Comparison of ENCODE assay signal across 8 mouse cellular contexts in genomic region chr7:43443126-43443916, GRCm38 (mm10). TPM values are rescaled to one million over a fixed set of nuclear protein-coding genes. Genes with fewer than 3 reads are reported as not detected.
A peak's percentile ranks its signal among the peaks of the same experiment; 100 is the strongest.
DNase-seq lines count a peak whose midpoint lies in the region; ATAC-seq lines count a peak whose summit lies in the region.

No protein-coding gene starts in this region.

- H3K9ac ChIP-seq in hindbrain, embryonic 11.5 days (ENCODE audit: low read depth, low read length), result peak overlapping the region; percentile 73

- WGBS in hindbrain, embryonic 11.5 days, result 1% methylated on average over 36 of the region's 36 CpGs

- peak overlapping the region; percentile 83 for H3K4me2 ChIP-seq in hindbrain, embryonic 11.5 days (replicated peaks; ENCODE audit: low read depth, low read length)

- ATAC-seq in hindbrain, embryonic 11.5 days (ENCODE audit: low FRiP score), result peak; percentile 88

- no peaks in the 10 kb centered on the region for H3K4me1 ChIP-seq in hindbrain, embryonic 11.5 days (replicated peaks; ENCODE audit: control insufficient read depth, insufficient read depth, low read length)

- DNase-seq in NIH3T3 (ENCODE audit: low read depth), result peak; percentile 89
- DNase-seq in cerebellum, postnatal 14 days, result peak; percentile 55 to 64
- peak; percentile 54 to 66 for DNase-seq in frontal cortex, postnatal 10 days (ENCODE audit: low spot score in 2 of 2)
- peak; percentile 75 for DNase-seq in hindbrain, embryonic 11.5 days (ENCODE audit: low spot score)
- DNase-seq in layer of hippocampus, adult 9-11 months, result peak; percentile 76
- peak; percentile 93 for DNase-seq in lung, postnatal 10 days
- peak; percentile 78 for DNase-seq in ovary, postnatal 36 days (ENCODE audit: low spot score)
- DNase-seq in thymus, postnatal 14 days, result peak; percentile 84

- H3K9me3 ChIP-seq in hindbrain, embryonic 11.5 days (ENCODE audit: control insufficient read depth, low read length), result no peaks in the 10 kb centered on the region

- H3K4me3 ChIP-seq in hindbrain, embryonic 11.5 days (ENCODE audit: low read depth, low read length), result peak overlapping the region; percentile 54

- no peaks in the 10 kb centered on the region for H3K27me3 ChIP-seq in hindbrain, embryonic 11.5 days (ENCODE audit: control insufficient read depth, insufficient read depth, low read length)

- H3K27ac ChIP-seq in hindbrain, embryonic 11.5 days (ENCODE audit: low read depth, low read length), result peak overlapping the region; percentile 76

- H3K36me3 ChIP-seq in hindbrain, embryonic 11.5 days (ENCODE audit: control insufficient read depth, insufficient read depth, low read length), result no peaks in the 10 kb centered on the region

RNA-seq across cellular contexts. Expression of gene Etfb, which starts 0.6 kb away (rescaled TPM):
- 192 and 206 TPM in 2 replicates for polyA plus RNA-seq in hindbrain, embryonic 11.5 days (2014; fragmentation: Nextera tagmentation; extraction: Ambion mirVana)

RNA-seq across cellular contexts. Expression of gene Gm45233, which starts 0.6 kb away (rescaled TPM):
- polyA plus RNA-seq in hindbrain, embryonic 11.5 days (2014; fragmentation: Nextera tagmentation; extraction: Ambion mirVana), result 0.31 TPM in 1 of 2 replicates, not detected in the other

RNA-seq across cellular contexts. Expression of gene Cldnd2, which starts 2.7 kb away (rescaled TPM):
- polyA plus RNA-seq in hindbrain, embryonic 11.5 days (2014; fragmentation: Nextera tagmentation; extraction: Ambion mirVana), result not detected in 2 replicates

RNA-seq across cellular contexts. Expression of gene Nkg7, which starts 6.4 kb away (rescaled TPM):
- polyA plus RNA-seq in hindbrain, embryonic 11.5 days (2014; fragmentation: Nextera tagmentation; extraction: Ambion mirVana), result 0.29 TPM in 1 of 2 replicates, not detected in the other

RNA-seq across cellular contexts. Expression of gene Lim2, which starts 15.9 kb away (rescaled TPM):
- polyA plus RNA-seq in hindbrain, embryonic 11.5 days (2014; fragmentation: Nextera tagmentation; extraction: Ambion mirVana), result not detected in 2 replicates

Comparison
In these comparisons a context has a peak if more than half of its experiments do, and no peak if none do; other contexts are left out.
1. Peak in every context shown above with its lines: DNase-seq, ATAC-seq, H3K4me3 ChIP-seq and H3K27ac ChIP-seq.